ENCODE assay signal across 10 mouse cellular contexts in genomic region chr14:30097239-30097638, GRCm38 (mm10).
DNase-seq lines count a peak whose midpoint lies in the region; ATAC-seq and TF ChIP-seq lines count a peak whose summit lies in the region.
"Had no signal": no experiment of that assay in that cellular context is flagged by ENCODE, and none has a peak within 500 bp of the region (broad histone marks: within the 10 kb centered on the region; RNA-seq: fewer than 3 reads in every experiment).

No protein-coding gene starts in this region.

- no peak for ATAC-seq in hindbrain, embryonic 11.5 days (ENCODE audit: low FRiP score)
- ATAC-seq in megakaryocyte, adult 5-6 weeks (ENCODE audit: poor library complexity, severe bottlenecking), result no peak
- no peak for ATAC-seq in hindbrain, embryonic 12.5 days (ENCODE audit: low FRiP score)
- ATAC-seq: midbrain, embryonic 15.5 days had no signal

- no peak overlapping the region for H3K4me3 ChIP-seq in hindbrain, embryonic 11.5 days (ENCODE audit: low read depth, low read length)
- H3K4me3 ChIP-seq in hindbrain, embryonic 10.5 days, result no peak overlapping the region
- no peak overlapping the region for H3K4me3 ChIP-seq in hindbrain, embryonic 12.5 days
- H3K4me3 ChIP-seq: midbrain, embryonic 15.5 days; stomach, embryonic 15.5 days had no signal

- H3K9me3 ChIP-seq in hindbrain, embryonic 11.5 days (ENCODE audit: control insufficient read depth, low read length), result no peaks in the 10 kb centered on the region
- no peaks in the 10 kb centered on the region for H3K9me3 ChIP-seq in hindbrain, embryonic 10.5 days
- H3K9me3 ChIP-seq in hindbrain, embryonic 12.5 days (replicated peaks), result no peaks in the 10 kb centered on the region
- H3K9me3 ChIP-seq: midbrain, embryonic 15.5 days; stomach, embryonic 15.5 days had no signal

- H3K4me1 ChIP-seq in hindbrain, embryonic 11.5 days (replicated peaks; ENCODE audit: control insufficient read depth, insufficient read depth, low read length), result no peaks in the 10 kb centered on the region
- H3K4me1 ChIP-seq in hindbrain, embryonic 10.5 days (replicated peaks), result 0 out of 2 replicates have a peak, but pooled peaks cover 4% of the 10 kb centered on the region
- H3K4me1 ChIP-seq in hindbrain, embryonic 12.5 days, result no peaks in the 10 kb centered on the region
- H3K4me1 ChIP-seq: midbrain, embryonic 15.5 days; stomach, embryonic 15.5 days had no signal

- no peak for TF ChIP-seq POLR2A in brain, embryonic 14.5 days (IDR thresholded peaks at IDR 0.05; ENCODE audit: borderline replicate concordance, extremely low read depth, insufficient read depth, insufficient read length, poor library complexity, severe bottlenecking)

- no peak overlapping the region for H3K4me2 ChIP-seq in hindbrain, embryonic 11.5 days (replicated peaks; ENCODE audit: low read depth, low read length)
- H3K4me2 ChIP-seq in hindbrain, embryonic 12.5 days (replicated peaks), result no peak overlapping the region
- H3K4me2 ChIP-seq: midbrain, embryonic 15.5 days; stomach, embryonic 15.5 days had no signal

- WGBS in hindbrain, embryonic 11.5 days, result 59% methylated on average over 5 of the region's 5 CpGs
- 62% methylated on average over 5 of the region's 5 CpGs for WGBS in hindbrain, embryonic 10.5 days
- 61% methylated on average over 5 of the region's 5 CpGs for WGBS in hindbrain, embryonic 12.5 days

- H3K36me3 ChIP-seq in hindbrain, embryonic 11.5 days (ENCODE audit: control insufficient read depth, insufficient read depth, low read length), result no peaks in the 10 kb centered on the region
- no peaks in the 10 kb centered on the region for H3K36me3 ChIP-seq in hindbrain, embryonic 10.5 days
- 0 out of 2 replicates have a peak, but pooled peaks cover 2% of the 10 kb centered on the region for H3K36me3 ChIP-seq in hindbrain, embryonic 12.5 days
- H3K36me3 ChIP-seq: stomach, embryonic 15.5 days had no signal

- H3K27me3 ChIP-seq in hindbrain, embryonic 11.5 days (ENCODE audit: control insufficient read depth, insufficient read depth, low read length), result no peaks in the 10 kb centered on the region
- H3K27me3 ChIP-seq in hindbrain, embryonic 10.5 days (ENCODE audit: insufficient read depth, poor library complexity, severe bottlenecking), result no peaks in the 10 kb centered on the region
- H3K27me3 ChIP-seq in hindbrain, embryonic 12.5 days, result no peaks in the 10 kb centered on the region
- H3K27me3 ChIP-seq: midbrain, embryonic 15.5 days; stomach, embryonic 15.5 days had no signal

- peak; percentile 45; the same call in 1 of the 2 replicates for TF ChIP-seq CTCF in brain, embryonic 14.5 days (IDR thresholded peaks at IDR 0.05; ENCODE audit: borderline replicate concordance, extremely low read depth, insufficient read depth, insufficient read length)

- H3K9ac ChIP-seq in hindbrain, embryonic 11.5 days (ENCODE audit: low read depth, low read length), result no peak overlapping the region
- H3K9ac ChIP-seq in hindbrain, embryonic 12.5 days, result no peak overlapping the region
- H3K9ac ChIP-seq: midbrain, embryonic 15.5 days; stomach, embryonic 15.5 days had no signal

- DNase-seq in hindbrain, embryonic 11.5 days (ENCODE audit: low spot score), result peak; percentile 7
- no peak for DNase-seq in hindbrain, embryonic 10.5 days (ENCODE audit: low spot score)
- peak; percentile 52 for DNase-seq in CD4-positive helper T cell, adult 2 months (ENCODE audit: low read depth, low spot score)
- no peak for DNase-seq in brain, embryonic 14.5 days (ENCODE audit: low read depth)
- peak; percentile 25 for DNase-seq in lung, postnatal 36 days
- DNase-seq in left cerebral cortex, postnatal 4 days, result no peak

- intact Hi-C loops in left cerebral cortex, postnatal 4 days (cut with DNase I), result no loop called here

- H3K27ac ChIP-seq in hindbrain, embryonic 11.5 days (ENCODE audit: low read depth, low read length), result no peak overlapping the region
- no peak overlapping the region for H3K27ac ChIP-seq in hindbrain, embryonic 10.5 days
- no peak overlapping the region for H3K27ac ChIP-seq in hindbrain, embryonic 12.5 days
- H3K27ac ChIP-seq: midbrain, embryonic 15.5 days; stomach, embryonic 15.5 days had no signal

Comparison
In these comparisons a context has a peak if more than half of its experiments do, and no peak if none do; other contexts are left out.
1. DNase-seq: peak in hindbrain, embryonic 11.5 days (single experiment), CD4-positive helper T cell, adult 2 months (single experiment) and lung, postnatal 36 days (single experiment); none in hindbrain, embryonic 10.5 days (single experiment), brain, embryonic 14.5 days (single experiment) and left cerebral cortex, postnatal 4 days (single experiment).